Mouse (Mus musculus) ES-E14 (cell line): ENCODE measurements around the gene Cdh13.

Experiments used
- CHD2 ChIP-seq: IDR thresholded peaks from 2 replicates; pipeline ENCODE4 v1.6.1; 2014; ENCODE audit warnings: mild to moderate bottlenecking, low read depth, low read length, inconsistent platforms
- HCFC1 ChIP-seq: IDR thresholded peaks from 2 replicates; pipeline ENCODE4 v1.6.1; 2012; ENCODE audit warnings: low read length, inconsistent platforms, borderline replicate concordance; ENCODE audit not compliant: insufficient read depth
- MAFK ChIP-seq: IDR thresholded peaks from 2 replicates; pipeline ENCODE4 v1.6.1; 2014; ENCODE audit warnings: mild to moderate bottlenecking, low read depth, low read length, inconsistent platforms; ENCODE audit not compliant: insufficient read depth
- ZC3H11A ChIP-seq: IDR thresholded peaks from 2 replicates; pipeline ENCODE4 v1.6.1; 2012; ENCODE audit warnings: low read depth, mild to moderate bottlenecking, inconsistent platforms, low read length, borderline replicate concordance
- ZNF384 ChIP-seq: IDR thresholded peaks from 2 replicates; pipeline ENCODE4 v1.6.1; 2012; ENCODE audit warnings: low read depth, low read length, inconsistent platforms

GRCm38 (mm10) chr8:118809660-118810059 lies 526.1 kb downstream of the Cdh13 start:
- TF ChIP-seq MAFK (no peak), ZNF384 (no peak), HCFC1 (no peak), CHD2 (no peak), ZC3H11A (no peak)
